Mouse (Mus musculus) heart, postnatal 0 days (tissue): Measurements from ENCODE around the gene Etfbkmt.

Experiments
- CTCF ChIP-seq: IDR thresholded peaks from 2 replicates; pipeline ENCODE4 v1.5.1; 2016; ENCODE audit warnings: antibody characterized with exemption, control low read depth, low read depth
- EP300 ChIP-seq: IDR thresholded peaks from 2 replicates; pipeline ENCODE4 v1.6.1; 2016; ENCODE audit warnings: antibody characterized with exemption, low read depth

DNA sequence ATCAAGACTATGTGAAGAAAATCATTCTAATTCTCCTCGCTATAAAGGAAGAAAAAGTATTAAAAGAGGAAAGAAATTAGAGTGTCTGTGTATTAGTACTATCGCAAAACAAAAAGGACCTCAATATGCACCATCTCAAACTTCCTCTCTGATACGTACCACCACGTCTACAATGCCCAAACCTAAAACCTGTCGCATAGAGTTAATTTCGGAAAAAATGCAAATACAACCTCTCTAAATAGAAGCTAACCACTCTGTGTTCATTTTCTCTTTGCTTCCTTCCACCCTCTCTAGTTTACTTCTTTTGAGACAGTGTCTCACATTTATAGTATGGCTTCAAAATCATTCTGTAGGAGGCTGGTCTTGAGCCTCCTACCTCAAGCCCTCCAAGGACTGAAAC is 47.2 kb upstream of the Etfbkmt start:
- TF ChIP-seq CTCF (no peak), EP300 (no peak)
